Mouse (Mus musculus): ENCODE data around the gene Rhoh.

- TF ChIP-seq CTCF (IDR thresholded peaks at IDR 0.05; ENCODE audit: insufficient read depth, low read length) (no peak), POLR2A (IDR thresholded peaks at IDR 0.05; ENCODE audit: borderline replicate concordance, extremely low read depth, low read depth, low read length) (no peak)
Measured at GRCm38 (mm10) chr5:65847656-65848055, 13.4 kb upstream of the Rhoh start.

Data from lung, adult 2 months (tissue).